Mouse (Mus musculus) monocyte, adult 5-6 weeks (primary cell): ENCODE data around the gene Hikeshi. TPM values are rescaled to one million over a fixed set of nuclear protein-coding genes. Genes with fewer than 3 reads are reported as not detected.

ENCODE experiments used
- ATAC-seq: fragments of 153-309, 156-312 bp; replicated peaks from 2 replicates; pipeline ENCODE4 v1.8.0; 2017; ENCODE audit warnings: mild to moderate bottlenecking; ENCODE audit not compliant: low TSS enrichment, insufficient number of reproducible peaks, severe bottlenecking, poor library complexity, low FRiP score
- total RNA-seq: library from RNA; stranded (forward); fragments of 200-1000, 200-491, 200-594 nt; gene quantifications from 3 replicates; pipeline ENCODE4 v1.2.3, GENCODE M21; 2017

Hikeshi gene
- 39.6 to 86.1 TPM (median 84.3 TPM) in 3 replicates for total RNA-seq

DNA sequence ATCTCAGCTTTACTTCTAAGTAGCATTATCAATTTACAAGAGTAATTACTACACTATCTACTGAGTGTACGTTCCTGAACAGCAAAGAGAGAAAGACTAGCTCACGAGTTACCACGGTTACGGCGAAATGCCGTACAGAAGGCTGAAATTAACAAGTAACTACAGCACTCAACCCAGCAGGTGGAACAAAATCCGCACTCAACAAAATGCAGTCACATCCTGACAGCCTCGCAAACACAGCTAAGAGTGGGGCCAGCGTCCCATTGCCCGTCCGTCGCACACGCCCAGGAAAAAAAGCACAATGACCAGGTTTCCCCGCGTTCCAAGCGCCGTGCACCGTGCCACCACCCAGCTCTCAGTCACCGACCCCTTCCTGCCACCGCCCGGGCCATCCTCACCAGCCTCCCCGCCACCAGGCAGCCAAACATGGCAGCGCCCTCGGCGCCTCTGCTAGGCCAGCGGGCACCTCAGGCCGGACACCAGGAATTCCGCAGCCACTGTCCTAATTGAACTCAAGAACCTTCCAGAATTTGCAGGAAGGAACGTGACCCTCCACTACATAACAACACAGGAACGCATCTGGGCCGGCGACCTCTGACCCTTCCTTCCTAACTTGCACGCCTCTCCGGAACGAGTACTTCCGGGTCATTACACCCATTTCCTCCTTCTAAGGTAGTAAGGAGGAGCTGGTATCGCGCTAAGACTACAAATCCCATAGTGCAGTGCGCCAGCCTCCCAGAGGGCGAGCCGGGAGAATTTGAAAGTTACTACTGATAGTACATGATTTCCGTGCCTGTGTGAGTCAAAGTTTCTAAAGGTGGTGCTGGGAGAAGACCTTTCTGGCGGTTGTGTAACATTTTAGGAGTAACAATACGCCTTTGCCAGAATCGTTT, at the start of gene Hikeshi:
TSS of gene Hikeshi (minus strand) at position 634 of the 893 bp plus-strand sequence.
- ATAC-seq, result peak; percentile 99

DNA sequence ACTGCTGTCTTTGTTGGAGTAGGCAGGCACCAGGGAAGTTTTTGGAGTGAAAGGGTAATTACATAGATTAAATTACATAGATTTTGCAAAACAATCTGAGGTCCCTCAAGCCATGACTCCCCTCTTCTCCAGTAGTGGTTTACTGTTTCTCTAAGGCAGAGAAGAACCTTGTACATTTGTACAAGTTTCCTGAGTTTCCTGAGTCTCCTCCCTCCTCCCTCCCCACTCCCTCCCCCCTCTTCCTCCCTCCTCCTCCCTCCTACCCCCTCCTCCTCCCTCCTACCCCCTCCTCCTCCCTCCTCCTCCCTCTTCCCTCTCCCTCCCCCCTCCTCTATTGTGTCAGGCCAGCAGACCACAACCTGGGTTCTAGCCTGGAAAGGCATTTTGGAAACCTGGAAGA, 43.4 kb upstream of the Hikeshi start:
- ATAC-seq, result no peak

DNA sequence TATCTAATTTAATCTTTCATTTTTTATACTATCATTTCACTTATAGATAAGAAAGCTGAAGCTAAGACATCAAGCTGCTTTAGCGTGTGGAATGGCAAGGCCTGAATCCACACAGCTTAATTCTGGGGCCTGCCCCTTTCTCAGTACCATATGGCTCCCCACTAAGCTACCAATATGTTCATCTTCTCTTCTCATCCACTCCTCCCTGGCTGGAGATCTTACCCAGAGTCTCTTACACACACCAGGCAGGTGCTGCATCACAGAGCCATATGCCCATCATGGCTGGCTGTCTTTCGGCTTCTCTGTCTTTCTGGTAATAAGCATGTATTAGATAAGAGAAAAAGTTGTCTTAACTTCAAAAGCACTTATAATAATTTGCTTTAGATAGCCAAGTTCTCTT, 42.4 kb upstream of the Hikeshi start:
- no peak for ATAC-seq

DNA sequence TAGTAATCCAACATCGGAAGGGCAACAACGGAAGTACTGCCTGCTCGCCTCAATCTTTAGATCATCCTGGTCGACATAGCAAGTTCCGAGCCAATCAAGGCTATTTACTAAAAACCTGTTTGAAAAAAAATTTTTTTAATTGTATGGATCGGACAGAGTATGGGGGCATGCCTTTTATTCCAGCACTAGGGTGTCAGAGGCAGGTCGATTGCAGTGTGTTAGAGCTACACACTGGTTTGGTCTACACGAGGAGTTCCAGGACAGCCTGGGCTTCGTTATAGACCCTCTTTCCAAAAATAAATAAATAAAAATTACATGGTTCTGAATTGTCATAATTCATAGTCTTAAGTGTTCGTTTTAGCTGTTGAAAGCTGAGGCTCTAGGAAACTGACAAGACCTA, 40.6 kb upstream of the Hikeshi start:
- no peak for ATAC-seq

DNA sequence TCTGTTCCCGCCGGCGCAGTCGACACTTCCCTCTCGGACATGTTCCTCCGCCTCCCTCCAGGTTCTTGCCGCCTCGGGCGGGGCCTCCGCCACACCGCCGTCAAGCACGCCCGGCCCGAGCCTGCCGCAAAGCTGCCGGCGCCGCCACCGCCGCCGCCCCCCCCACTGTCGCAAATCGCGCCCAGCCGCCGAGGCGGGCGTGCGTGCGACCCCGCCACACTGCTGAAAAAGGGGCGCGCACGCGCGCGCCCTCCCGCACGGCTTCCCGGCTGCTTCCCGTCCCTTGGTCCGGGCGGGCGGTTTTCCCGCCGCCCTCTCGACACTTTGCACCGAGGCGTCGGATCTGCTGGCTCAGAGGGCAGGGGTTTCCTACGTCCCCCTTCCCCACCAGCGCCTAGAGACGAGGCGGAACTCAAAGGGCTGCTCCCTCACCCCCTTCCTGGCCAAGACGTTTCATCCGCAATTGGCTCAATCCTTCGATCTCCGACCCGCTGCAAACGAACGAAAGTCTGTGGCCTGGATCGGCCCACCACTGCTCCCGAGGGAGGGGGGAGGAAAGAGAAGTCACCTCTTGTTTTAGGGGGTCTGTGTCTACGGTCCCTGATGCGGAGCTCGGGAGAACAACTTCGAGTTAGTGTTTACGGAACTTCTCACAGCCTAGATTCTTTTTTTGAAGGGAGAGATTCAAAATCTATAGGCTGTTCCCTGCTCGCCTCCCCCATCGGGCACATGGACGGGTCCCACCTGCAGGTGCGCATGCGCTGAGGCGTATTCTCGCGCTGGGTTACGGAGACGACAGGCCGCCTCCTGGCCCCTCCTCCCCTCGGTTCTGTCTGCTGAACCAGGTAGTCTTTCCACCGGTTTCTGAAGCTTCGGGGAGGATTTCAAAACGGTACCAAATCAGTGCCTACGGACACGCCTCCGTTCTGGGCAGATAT, 39.8 kb upstream of the Hikeshi start, which contains the start of gene Eed:
TSS of gene Eed (minus strand) at position 499 of the 938 bp plus-strand sequence.
- peak; percentile 88 for ATAC-seq

DNA sequence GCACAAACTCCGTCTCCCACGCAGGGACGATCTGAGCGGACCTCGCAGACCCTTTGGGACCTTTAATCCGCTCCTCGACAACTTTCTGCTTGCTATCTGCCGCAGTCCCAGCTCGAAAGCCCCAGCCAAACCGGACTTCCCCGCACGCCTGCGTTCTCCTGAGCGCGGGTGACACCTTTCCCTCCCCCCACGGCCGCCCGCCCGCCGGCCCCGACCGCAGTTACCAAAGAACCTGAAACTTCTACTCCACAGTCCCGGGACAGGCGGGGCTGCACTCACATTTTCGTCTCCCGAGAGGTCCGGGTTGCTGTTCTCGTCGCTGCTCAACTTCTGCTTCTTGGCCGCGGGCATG, 39.1 kb upstream of the Hikeshi start:
- ATAC-seq, result peak; percentile 21; the same call in 1 of the 2 replicates

DNA sequence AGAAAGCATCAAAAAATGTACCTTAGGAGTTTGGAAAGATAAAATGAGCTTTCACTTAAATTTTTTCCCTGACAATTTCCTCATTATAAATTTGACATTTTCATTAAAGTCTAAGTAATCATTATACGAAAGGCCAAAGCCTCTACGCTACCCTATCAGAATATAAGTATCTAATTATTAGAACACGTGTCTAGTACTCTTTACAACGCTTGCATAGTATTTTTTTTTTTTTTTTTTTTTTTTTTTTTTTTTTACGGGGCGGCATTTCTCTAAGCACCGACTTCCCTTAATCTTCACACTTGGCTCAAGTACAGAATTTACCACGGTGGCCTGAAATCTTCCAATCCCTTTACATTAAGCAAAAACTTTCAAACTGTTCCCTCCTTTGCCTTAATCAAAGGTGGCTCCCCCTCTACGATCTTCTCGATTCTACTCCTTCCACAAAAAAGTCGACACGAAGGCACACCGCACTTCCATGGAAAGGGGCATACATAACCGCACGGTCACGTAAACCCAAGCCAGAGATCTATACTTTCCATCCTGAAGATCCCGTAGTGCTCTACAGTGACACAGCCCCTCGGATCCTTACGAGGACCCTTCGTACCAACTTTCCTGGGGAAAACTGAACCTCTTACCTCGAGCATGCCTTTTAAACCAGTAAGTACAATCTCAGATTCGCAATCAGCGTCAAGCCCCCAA, 38.6 kb upstream of the Hikeshi start:
- ATAC-seq, result no peak

DNA sequence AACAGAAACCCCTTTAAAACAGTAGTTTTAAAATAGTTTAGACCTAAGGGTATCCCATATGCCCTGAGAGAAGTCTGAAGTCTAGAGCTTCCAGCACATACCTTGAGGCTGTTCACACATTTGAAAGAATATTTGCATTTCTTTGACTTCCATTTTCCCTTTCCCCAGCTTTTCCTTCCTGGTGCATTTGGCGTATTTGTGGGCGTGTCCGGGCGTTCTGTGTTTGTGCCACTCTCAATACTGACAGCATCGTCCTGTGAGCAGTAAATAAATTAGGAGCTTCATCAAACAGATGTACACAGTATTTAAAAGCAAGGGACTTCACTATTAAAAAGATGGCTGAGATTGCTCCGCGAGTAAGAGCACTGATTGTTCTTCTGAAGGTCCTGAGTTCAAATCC, 35.8 kb upstream of the Hikeshi start:
- ATAC-seq, result no peak

DNA sequence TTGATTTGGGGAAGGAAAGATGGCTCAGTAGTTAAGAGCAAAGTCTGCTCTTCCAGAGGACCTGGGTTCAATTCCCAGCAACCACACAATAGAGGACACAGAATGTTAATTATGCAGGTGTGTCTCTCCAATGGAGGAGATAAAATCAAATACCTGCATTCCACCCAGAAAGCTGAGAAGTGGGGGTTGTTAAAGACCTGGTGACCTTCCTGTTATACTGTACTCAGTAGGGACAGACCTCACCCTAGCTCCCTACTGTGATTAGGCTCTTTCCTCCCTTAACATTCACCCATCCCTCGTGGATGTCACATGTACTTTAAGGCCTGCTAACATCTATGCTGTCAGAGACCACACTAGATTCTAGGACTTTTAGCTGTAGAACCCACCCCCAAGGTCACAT, 34.6 kb upstream of the Hikeshi start:
- ATAC-seq, result no peak

DNA sequence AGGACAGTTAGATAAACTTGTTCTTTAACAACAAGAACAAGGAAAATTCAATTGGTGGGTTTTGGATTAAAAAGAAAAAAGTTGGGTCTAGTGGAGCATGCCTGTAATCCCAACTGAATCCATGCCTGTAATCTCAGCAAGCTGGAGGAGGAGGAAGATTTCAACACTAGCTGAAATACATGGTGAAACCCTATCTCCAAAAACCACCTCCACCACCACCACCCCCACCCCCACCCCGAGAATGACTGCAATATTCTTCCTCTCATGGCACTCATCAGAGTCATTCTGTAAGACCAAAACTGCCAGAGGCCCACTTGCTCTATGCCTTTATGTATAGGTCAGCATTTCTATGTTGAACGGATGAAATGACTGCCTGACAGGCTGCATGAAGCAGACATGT, 26.2 kb upstream of the Hikeshi start:
- no peak for ATAC-seq

DNA sequence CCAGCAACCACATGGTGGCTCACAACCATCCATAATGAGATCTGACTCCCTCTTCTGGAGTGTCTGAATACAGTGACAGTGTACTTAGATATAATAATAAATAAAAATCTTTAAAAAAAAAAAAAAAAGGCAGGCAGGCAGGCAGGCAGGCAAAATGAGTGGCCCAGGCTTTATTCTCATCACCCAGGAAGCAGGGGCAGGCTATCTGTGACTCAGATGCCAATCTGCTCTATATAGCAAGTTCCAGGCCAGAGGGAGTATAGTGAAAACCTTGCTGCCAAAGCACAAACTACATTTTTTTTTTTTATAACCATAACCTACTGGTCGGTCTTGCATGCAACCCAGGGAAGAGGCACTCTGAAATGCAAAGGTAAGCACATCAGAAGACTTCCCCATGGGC, 25.8 kb upstream of the Hikeshi start:
- ATAC-seq, result no peak

DNA sequence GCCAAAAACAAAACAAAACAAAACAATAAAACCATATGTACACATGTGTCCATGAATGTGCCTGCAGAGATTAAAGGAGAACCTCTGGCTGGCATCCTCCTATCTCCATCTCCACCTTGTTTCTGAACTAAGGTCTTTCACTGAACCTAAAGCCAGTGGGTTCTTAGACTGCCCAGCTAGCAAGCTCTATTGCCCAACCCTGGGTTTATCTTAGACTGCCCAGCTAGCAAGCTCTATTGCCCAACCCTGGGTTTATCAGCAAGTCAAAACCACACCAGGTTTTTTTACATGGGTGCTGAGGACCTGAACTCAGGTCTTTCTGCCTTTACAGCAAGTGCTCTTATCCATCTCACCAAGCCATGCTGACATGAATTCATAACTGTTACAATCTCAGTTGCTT, 22.1 kb upstream of the Hikeshi start:
- no peak for ATAC-seq

DNA sequence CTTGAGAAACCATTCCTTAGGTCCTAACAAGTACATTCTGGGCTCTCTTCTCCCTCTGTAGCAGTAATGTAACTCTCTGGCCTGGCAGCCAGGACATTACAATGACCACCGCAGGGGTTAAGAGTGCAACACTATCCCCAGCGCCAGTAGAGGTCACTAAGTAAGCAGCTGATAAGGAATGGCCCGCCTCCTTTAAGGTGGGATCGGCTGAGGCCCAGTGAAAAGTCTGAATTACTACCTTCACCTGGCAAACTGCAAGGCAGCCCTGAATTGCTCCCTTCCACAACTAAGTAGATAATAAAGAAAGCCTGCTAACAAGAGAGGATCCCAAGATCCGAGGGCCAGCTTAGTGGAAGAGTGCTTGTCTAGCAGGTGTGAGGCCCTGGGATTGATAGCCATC, 16.3 kb upstream of the Hikeshi start:
- no peak for ATAC-seq

DNA sequence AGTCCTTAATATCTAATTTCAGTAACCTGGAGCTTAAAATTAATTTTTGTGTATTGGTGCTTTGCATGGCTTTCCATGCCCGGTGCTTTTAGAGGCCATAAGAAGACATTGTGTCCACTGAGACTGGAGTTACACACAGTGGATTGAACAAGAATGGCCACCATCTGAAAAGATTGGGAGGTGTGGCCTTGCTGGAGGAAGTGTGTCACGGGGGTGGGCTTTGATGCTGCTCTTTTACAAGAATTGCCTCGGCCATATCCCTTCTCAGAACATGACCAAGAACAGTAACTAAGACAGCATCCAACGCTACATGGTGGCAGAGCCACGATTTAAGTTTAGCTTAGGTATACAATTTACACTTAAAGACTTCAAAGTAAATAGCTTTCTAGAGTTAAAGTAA, 13.3 kb upstream of the Hikeshi start:
- ATAC-seq, result no peak

DNA sequence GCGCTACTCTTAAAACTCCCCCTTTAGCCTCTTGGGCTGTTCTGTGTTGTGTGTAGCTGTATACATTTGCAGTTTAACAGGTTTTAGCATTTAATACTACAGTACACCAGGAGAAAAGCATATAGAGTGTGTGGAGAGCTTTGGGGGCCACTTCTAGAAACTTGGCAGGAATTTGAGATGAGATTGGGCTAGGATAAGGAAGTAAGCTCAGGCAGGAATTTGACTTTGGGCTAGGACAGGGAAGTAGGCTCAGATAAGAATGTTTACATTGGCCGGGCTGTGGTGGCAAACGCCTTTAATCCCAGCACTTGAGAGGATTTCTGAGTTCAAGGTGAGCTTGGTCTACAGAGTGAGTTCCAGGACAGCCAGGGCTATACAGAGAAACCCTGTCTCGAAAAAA, 8.4 kb upstream of the Hikeshi start:
- ATAC-seq, result no peak

DNA sequence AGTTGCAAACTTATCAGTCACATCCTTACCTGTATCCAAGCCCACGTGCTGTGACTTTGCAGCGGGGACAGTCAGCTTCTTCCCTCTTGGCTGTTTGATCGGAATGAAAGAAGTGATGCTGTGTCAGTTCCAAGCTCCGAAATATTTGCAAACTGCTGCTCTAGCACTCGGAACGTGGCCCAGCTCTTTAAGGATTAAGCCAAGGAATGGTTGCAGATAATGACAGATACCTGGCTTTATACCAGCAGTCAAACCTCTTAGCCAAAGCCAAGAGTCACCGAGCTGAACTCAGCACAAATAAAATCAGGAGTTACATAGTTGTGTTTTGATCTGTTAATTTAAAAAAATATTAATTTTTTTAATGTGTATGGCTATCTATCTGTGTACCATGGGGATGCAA, 7.0 kb upstream of the Hikeshi start:
- ATAC-seq, result no peak

DNA sequence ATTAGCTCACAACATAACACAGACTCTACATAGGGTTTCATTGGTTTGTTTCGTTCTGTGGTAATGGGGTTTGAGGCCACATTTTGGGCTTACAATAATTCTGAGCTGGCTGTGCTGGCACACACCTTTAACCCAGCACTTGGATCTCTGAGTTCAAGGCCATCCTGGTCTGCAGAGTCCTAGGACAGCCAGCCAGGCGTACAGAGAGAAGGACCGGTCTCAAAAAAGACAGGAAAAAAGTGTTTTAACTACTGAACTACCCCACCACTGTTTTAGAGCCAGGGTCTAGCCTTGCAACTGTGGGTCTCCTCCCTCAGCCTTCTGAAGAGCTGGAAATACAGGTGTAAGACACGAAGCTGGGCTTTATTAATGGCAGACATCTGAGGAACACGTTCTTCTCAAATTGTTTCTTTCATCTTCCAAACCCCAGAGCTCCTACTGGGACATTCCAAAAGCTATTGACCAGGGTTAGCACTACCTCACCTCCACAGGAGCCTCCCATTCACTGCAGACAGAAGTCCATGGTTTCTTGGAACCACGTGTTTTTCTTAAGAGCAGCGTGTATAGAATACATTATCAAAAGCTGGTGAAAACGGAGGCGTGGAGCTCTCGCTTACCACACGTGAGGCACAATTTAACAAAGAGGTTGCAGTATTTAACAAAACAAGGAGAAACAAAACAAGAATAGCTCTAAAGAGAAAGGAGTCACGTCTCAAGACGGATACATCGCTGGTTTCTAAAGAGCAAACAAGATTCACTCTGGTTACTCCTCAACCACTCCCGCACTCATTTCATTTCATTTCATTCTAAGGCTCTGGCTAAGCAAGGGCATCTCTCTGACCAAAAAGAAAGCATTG, 1.3 kb downstream of the Hikeshi start:
- ATAC-seq, result no peak

DNA sequence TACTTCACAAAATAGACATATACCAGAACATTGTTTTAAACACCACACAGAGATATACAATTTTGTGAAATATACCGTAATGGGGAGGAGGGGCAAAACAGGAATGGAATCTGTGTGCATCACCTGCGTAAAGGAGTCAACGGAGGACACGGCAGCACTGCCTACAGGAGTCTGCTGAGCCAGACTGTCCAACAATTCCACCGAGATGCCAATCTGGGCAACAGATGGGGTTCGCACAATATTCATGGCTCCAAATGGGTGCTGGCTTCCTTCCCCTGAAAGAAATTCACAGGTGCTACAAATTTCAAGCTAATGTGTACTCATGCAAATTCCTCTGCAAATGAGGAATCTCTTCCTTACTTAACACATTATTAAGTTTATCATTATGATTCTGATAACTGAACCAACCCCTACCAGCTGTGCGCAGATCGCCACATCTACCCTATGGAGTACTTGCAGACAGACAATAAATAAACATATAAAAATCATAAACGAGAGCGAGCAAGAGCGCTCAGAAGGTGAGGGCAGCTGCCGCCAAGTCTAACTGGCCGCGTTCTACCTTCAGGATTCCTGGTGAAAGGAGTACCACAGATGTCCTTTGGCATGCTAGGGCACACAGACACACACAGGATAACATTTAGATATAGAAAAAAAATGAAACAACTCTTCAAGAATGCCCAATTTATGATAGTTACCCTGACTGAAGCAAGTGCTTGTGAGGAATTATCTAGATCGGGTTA, 17.4 kb downstream of the Hikeshi start:
- no peak for ATAC-seq
